Mouse (Mus musculus) neural tube, embryonic 14.5 days (tissue): ENCODE results near the gene Slc51a. TPM values are rescaled to one million over a fixed set of nuclear protein-coding genes. Genes with fewer than 3 reads are reported as not detected.

Experiments used
- ATAC-seq: fragments of 200-750 bp; cut with Nextera tagmentation; 2 replicates; pipeline ENCODE4 v1.8.0; 2017; ENCODE audit warnings: low read depth, mild to moderate bottlenecking, moderate TSS enrichment, moderate library complexity
- H3K27ac ChIP-seq: fragments of 300-500 bp; sonication (generic); 2 replicates; pipeline ENCODE4 v1.5.1; 2014; ENCODE audit warnings: low read depth, mild to moderate bottlenecking, control low read depth, low read length, moderate library complexity, mixed read lengths
- H3K27me3 ChIP-seq: fragments of 300-500 bp; sonication (generic); 2 replicates; pipeline ENCODE4 v1.6.1; 2014; ENCODE audit warnings: low read length; ENCODE audit not compliant: control insufficient read depth, insufficient read depth
- H3K36me3 ChIP-seq: fragments of 300-500 bp; sonication (generic); 2 replicates; pipeline ENCODE4 v1.6.1; 2014; ENCODE audit warnings: low read length, mixed read lengths; ENCODE audit not compliant: control insufficient read depth, insufficient read depth
- H3K4me1 ChIP-seq: fragments of 300-500 bp; sonication (generic); 2 replicates; pipeline ENCODE4 v1.6.1; 2014; ENCODE audit warnings: low read length; ENCODE audit not compliant: control insufficient read depth, insufficient read depth
- H3K4me2 ChIP-seq: fragments of 300-500 bp; sonication (generic); 2 replicates; pipeline ENCODE4 v1.6.1; 2014; ENCODE audit warnings: mild to moderate bottlenecking, low read depth, low read length, control low read depth
- H3K4me3 ChIP-seq: fragments of 300-500 bp; sonication (generic); 2 replicates; pipeline ENCODE4 v1.5.1; 2014; ENCODE audit warnings: low read depth, low read length, control low read depth, mixed read lengths
- H3K9ac ChIP-seq: fragments of 300-500 bp; sonication (generic); replicated peaks from 2 replicates; pipeline ENCODE4 v1.6.1; 2014; ENCODE audit warnings: low read depth, mild to moderate bottlenecking, control low read depth, low read length, mixed read lengths
- H3K9me3 ChIP-seq: fragments of 300-500 bp; sonication (generic); 2 replicates; pipeline ENCODE4 v1.6.1; 2016; ENCODE audit warnings: low read length; ENCODE audit not compliant: control insufficient read depth
- WGBS: fragments of 180-500 bp; shearing (Covaris S2); extraction: QIAGEN DNeasy Blood & Tissue Kit; methylation state at CpG from one replicate; pipeline ENCODE4 v1.1.7; 2014; 5-methylcytosine and 5-hydroxymethylcytosine counted together
- polyA plus RNA-seq: library from polyadenylated mRNA; unstranded; fragments of >200 nt; fragmentation: Nextera tagmentation; extraction: Ambion mirVana; gene quantifications from 2 replicates; pipeline ENCODE4 v1.2.1, GENCODE M21; 2014

Gene Slc51a
- polyA plus RNA-seq, 1 experiment from 2014 or later: 0.17 TPM

DNA sequence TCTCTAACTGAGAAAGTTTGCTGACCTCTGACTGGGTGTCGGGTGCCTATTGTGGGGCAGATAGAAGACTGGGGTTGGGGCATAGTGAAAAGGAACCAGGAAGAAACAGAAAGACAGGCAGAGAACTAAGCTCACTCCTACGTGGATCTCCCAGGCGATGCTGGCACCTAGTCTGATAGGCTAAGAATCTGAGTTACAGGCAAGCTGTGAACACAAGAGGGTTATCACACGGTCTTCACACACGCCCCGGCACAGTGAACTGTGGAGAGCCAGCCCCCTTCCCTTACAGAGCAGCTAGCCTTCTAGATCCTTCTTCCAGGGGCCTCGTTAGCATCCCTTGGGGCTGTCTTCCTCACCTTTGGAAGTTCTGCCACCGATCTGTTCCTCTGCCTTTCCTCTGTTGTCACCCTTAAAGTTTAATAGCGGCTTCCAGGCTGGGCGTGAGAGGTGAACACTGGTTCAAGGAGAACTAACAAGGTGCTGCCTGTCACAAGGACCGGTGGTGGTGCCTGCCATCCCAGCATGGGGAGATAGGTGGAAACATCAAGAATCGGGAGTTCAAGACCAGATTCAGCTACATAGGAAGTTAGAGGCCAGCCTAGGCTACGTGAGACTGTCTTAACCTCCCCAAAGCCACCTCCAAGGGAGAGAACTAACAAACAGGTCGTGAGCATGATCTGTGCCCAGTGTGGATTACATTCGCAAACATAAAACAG lies 32.1 kb upstream of the Slc51a start:
- no peak overlapping the region for H3K9ac ChIP-seq
- H3K27ac ChIP-seq: no peak overlapping the region
- H3K27me3 ChIP-seq: no peaks in the 10 kb centered on the region
- no peak overlapping the region for H3K4me2 ChIP-seq
- peaks cover 17% of the 10 kb centered on the region for H3K4me1 ChIP-seq
- 89% methylated on average over 15 of the region's 15 CpGs for WGBS
- no peak for ATAC-seq
- no peaks in the 10 kb centered on the region for H3K9me3 ChIP-seq
- H3K4me3 ChIP-seq: no peak overlapping the region
- H3K36me3 ChIP-seq: no peaks in the 10 kb centered on the region

DNA sequence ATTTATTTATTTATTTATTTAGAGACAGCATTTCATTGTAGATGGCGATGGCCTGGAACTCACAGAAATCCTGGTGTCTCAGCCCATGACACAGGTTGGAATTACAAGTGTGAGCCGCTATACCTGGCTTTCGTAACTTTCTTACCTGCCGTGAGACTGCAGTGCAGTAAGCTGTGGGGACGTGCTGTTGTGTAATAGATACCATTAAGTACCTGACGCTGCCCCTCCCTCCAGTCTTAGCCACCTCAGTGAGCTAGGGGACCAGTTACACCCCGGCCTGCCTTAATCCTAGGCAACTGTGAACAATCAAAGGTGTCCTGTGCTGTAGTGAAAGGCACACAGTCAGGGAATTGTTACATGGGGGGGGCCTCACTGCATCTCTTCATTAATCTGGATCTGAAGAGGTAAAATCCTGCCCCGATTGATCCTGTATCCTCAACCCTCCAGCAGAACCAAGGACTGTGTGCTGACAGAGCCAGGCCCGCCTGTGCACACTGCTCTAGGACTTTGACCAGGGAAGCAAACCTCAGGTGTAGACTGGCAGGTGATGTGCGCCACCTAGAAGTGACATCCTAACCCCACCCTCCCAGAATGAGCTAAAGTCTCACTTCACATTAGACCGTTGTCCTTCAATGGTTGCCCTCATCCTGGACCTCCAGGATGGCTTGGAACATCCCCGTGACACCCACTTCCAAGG lies 30.3 kb upstream of the Slc51a start:
- 94% methylated on average over 12 of the region's 12 CpGs for WGBS
- Histone ChIP-seq H3K9me3 (no peaks in the 10 kb centered on the region), H3K4me2 (no peak overlapping the region), H3K27ac (no peak overlapping the region), H3K4me3 (no peak overlapping the region), H3K4me1 (peaks cover 7% of the 10 kb centered on the region; the same call in 1 of the 2 replicates), H3K36me3 (no peaks in the 10 kb centered on the region), H3K9ac (no peak overlapping the region), H3K27me3 (no peaks in the 10 kb centered on the region)
- no peak for ATAC-seq

DNA sequence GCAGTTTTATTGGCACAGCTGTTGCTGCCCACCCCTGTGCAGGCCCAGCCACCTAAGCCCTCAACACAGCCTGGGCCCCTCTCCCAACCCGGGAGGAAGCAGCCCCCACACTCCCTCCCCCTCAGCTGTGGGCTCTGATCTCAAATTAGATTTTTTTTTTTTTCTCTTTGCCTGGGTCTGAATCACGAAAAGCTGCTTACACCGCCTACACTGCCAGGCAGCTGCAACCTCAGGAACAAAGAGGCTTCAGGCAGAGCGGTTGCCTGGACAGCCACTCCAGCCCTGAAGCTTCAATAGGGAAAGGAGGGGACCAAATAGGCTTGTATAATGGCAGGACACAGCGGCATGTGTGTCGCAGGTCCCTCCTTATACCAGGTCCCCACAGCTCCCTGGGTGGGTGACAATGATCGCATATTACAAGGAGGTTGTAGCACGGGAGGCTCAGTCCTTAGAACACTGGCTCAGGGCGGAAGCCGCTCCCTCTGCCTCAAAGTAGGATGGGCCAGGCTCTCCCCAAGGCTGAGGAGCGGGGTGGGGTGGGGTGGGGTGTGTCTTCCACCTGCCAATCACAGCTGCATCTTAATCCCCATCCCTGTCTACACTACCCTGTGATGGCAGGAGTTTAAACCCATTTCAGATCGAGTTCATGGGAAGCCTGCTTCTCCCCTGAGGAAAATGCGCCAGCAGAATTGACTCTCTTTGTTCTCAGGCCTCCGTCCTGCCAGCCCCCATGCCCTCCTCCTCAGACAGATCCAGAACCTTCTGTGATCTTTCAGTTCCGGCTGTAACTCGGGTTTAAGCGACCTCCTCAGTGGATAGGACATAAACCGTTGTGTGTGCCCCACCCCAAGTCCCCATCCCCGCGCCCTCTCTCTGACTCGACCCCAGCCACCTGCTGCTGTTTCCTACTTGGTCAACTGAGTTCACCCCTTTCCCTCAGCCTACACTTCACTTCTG lies 28.6 kb upstream of the Slc51a start:
- peaks cover 7% of the 10 kb centered on the region; the same call in 1 of the 2 replicates for H3K4me1 ChIP-seq
- H3K9ac ChIP-seq: peak overlapping the region; percentile 43
- H3K36me3 ChIP-seq: no peaks in the 10 kb centered on the region
- H3K27me3 ChIP-seq: no peaks in the 10 kb centered on the region
- WGBS: 12% methylated on average over 21 of the region's 21 CpGs
- H3K4me3 ChIP-seq: no peak overlapping the region
- peak overlapping the region; percentile 92 for H3K27ac ChIP-seq
- peak; percentile 91 for ATAC-seq
- peak overlapping the region; percentile 38 for H3K4me2 ChIP-seq
- H3K9me3 ChIP-seq: no peaks in the 10 kb centered on the region

DNA sequence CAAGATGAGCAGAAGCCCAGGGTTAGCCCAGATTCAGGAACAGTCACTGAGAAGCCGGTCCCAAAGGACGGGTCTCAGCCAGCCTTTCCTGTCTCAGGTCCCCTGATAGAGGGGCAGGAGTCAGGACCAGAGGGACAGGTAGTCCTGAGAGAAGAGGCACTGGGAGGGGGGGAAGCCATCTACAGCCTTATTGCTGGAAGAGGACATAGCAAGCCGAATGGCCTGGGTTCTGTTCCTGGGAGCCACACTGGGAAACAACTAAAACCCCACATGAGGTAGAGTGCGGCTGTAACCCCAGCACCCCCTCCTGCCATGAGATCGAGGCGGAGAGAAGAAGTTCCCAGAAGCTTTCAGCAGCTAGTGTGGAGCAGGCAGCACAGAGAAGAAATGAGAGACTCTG lies 26.3 kb upstream of the Slc51a start:
- Histone ChIP-seq H3K9me3 (no peaks in the 10 kb centered on the region), H3K4me3 (no peak overlapping the region), H3K27ac (no peak overlapping the region), H3K9ac (no peak overlapping the region), H3K36me3 (no peaks in the 10 kb centered on the region), H3K27me3 (no peaks in the 10 kb centered on the region), H3K4me2 (no peak overlapping the region), H3K4me1 (peaks cover 13% of the 10 kb centered on the region; the same call in 1 of the 2 replicates)
- no peak for ATAC-seq
- WGBS: 95% methylated on average over 6 of the region's 6 CpGs

DNA sequence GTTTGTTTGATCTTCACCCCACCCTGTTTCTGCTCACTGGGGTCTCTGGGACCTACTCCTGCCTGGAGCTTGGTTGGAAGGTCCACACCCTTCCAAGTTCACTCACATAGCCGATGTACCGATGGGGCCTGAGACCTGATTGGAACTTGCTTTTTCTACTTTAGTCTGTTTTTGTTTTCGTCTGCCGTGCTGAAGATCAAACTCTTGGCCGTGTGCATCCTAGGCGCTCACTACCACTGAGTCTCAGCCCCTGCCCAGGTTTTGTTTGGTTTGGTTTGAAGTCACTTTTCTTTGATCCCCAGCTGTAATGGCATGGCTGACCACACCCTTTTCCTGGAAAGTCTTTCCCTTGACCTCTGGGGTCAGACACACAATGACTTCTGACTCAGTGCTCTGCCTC lies 25.7 kb upstream of the Slc51a start:
- 87% methylated on average over 6 of the region's 6 CpGs for WGBS
- H3K9ac ChIP-seq: no peak overlapping the region
- H3K4me3 ChIP-seq: no peak overlapping the region
- H3K27me3 ChIP-seq: no peaks in the 10 kb centered on the region
- no peak for ATAC-seq
- H3K4me1 ChIP-seq: peaks cover 13% of the 10 kb centered on the region; the same call in 1 of the 2 replicates
- H3K27ac ChIP-seq: no peak overlapping the region
- H3K4me2 ChIP-seq: no peak overlapping the region
- no peaks in the 10 kb centered on the region for H3K36me3 ChIP-seq
- no peaks in the 10 kb centered on the region for H3K9me3 ChIP-seq

DNA sequence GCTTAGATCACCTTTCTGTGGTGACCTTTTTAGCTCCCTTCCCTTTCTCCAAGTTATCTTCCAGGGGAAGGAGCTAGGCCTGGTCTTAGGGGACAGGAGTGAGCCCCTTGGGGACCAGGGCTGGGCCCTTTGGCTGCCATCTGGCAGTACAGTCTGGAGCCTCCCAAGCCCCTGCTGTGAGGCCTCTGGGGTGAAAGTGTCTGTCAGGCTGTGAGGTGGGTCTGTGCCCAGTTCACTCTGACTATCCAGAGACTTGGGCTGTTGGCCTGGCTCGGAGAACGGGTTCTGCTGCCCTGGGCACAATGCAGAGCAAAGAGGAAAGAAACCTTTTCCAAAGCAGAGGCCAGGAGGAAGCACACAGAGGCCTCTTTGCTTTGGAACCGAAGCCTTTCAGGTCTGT lies 25.2 kb upstream of the Slc51a start:
- no peak overlapping the region for H3K4me2 ChIP-seq
- ATAC-seq: no peak
- no peak overlapping the region for H3K9ac ChIP-seq
- H3K4me3 ChIP-seq: no peak overlapping the region
- no peaks in the 10 kb centered on the region for H3K9me3 ChIP-seq
- no peak overlapping the region for H3K27ac ChIP-seq
- WGBS: 84% methylated on average over 3 of the region's 3 CpGs
- H3K4me1 ChIP-seq: peaks cover 13% of the 10 kb centered on the region; the same call in 1 of the 2 replicates
- no peaks in the 10 kb centered on the region for H3K36me3 ChIP-seq
- no peaks in the 10 kb centered on the region for H3K27me3 ChIP-seq

DNA sequence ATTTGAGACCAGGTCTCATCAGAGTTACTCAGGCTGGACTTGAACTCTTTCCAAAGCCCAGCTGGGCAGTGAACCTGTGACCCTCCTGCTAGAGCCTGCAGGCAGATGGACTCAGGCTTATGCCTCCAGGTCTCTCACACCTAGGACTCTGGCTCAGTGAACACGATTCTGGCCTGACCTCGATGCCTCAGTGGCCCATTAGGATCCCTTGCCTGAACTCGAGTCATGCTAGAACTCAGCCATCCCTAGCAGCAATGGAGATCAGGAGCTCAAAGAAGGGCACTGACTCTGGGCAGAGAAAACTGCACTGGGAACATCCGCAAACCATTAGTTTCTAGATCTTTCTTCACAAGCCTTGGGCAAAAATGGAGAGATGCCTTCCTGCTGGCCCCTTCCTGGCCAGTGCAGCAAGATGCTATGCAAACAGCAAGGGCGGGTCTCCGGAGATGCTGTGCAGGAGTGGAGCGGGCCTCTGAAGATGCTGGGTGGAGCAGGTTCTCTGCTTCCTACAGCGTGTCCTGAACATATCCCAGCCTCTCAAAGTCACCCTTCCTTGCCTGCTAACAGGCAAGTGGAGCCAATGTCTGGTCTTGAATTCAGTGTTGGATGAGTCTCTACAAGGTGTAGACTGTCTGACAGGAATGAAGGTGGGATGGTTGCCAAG lies 24.3 kb upstream of the Slc51a start:
- Histone ChIP-seq H3K27me3 (no peaks in the 10 kb centered on the region), H3K36me3 (no peaks in the 10 kb centered on the region), H3K9me3 (no peaks in the 10 kb centered on the region), H3K9ac (no peak overlapping the region), H3K27ac (no peak overlapping the region), H3K4me2 (no peak overlapping the region), H3K4me1 (peaks cover 13% of the 10 kb centered on the region; the same call in 1 of the 2 replicates), H3K4me3 (no peak overlapping the region)
- no peak for ATAC-seq
- WGBS: 93% methylated on average over 8 of the region's 8 CpGs

DNA sequence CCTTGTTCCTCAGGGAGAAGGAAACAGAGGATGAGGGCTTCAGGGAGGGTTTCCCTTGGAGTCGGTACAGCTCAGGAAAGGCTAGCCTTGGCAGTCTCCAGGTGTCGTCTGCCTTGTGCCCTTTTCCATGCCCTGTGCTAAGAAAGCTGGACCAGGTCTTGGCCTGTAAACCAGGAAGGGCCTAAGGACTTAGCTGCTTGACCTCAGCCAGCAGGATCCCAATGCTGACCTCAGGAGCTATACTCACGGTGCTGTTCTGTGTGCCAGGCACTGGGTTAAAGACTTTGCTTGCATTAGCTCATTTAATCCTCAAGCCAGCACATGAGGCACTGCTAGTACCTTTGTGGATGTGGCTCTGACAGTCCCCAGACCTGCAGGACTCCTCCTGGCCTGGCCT lies 23.7 kb upstream of the Slc51a start:
- H3K4me2 ChIP-seq: no peak overlapping the region
- peaks cover 13% of the 10 kb centered on the region; the same call in 1 of the 2 replicates for H3K4me1 ChIP-seq
- no peaks in the 10 kb centered on the region for H3K36me3 ChIP-seq
- 74% methylated on average over 3 of the region's 3 CpGs for WGBS
- ATAC-seq: no peak
- no peaks in the 10 kb centered on the region for H3K27me3 ChIP-seq
- no peak overlapping the region for H3K4me3 ChIP-seq
- H3K9me3 ChIP-seq: no peaks in the 10 kb centered on the region
- H3K9ac ChIP-seq: no peak overlapping the region
- no peak overlapping the region for H3K27ac ChIP-seq
